Mouse (Mus musculus) telencephalon, adult 2 months (tissue): ENCODE results near the gene Rsu1.

Source experiments
- DNase-seq: peaks from one replicate; pipeline ENCODE4 v3.0.0-alpha.2; 2011; ENCODE audit warnings: low read depth, low spot score

Rsu1 gene

GRCm38 (mm10) chr2:13271165-13271957, at the start of gene Rsu1:
Gene Rsu1 (minus strand): TSS chr2:13271415.
- peak; percentile 100 for DNase-seq

- DNase-seq: no peak
Observed at GRCm38 (mm10) chr2:13303376-13303775, 32.2 kb upstream of the Rsu1 start.

GRCm38 (mm10) chr2:13299031-13299430, 27.8 kb upstream of the Rsu1 start:
- no peak for DNase-seq

- peak; percentile 21 for DNase-seq
Observed at GRCm38 (mm10) chr2:13297733-13298132, 26.5 kb upstream of the Rsu1 start.

GRCm38 (mm10) chr2:13290661-13291060, 19.4 kb upstream of the Rsu1 start:
- DNase-seq: peak; percentile 26

- DNase-seq: no peak
Observed at GRCm38 (mm10) chr2:13290070-13290469, 18.9 kb upstream of the Rsu1 start.

- DNase-seq: no peak
Observed at GRCm38 (mm10) chr2:13278114-13278862, 7.1 kb upstream of the Rsu1 start.

GRCm38 (mm10) chr2:13275874-13276273, 4.7 kb upstream of the Rsu1 start:
- no peak for DNase-seq

- DNase-seq: peak; percentile 4
Observed at GRCm38 (mm10) chr2:13270736-13271135, 479 bp downstream of the Rsu1 start.

GRCm38 (mm10) chr2:13268681-13269293, 2.4 kb downstream of the Rsu1 start:
- DNase-seq: no peak

GRCm38 (mm10) chr2:13264875-13265274, 6.3 kb downstream of the Rsu1 start:
- peak; percentile 35 for DNase-seq

GRCm38 (mm10) chr2:13263150-13263549, 8.1 kb downstream of the Rsu1 start:
- DNase-seq: no peak

GRCm38 (mm10) chr2:13258606-13259005, 12.6 kb downstream of the Rsu1 start:
- DNase-seq: no peak

- no peak for DNase-seq
Observed at GRCm38 (mm10) chr2:13240711-13241110, 30.5 kb downstream of the Rsu1 start.

- DNase-seq: peak; percentile 34
Observed at GRCm38 (mm10) chr2:13237140-13237901, 33.9 kb downstream of the Rsu1 start.

GRCm38 (mm10) chr2:13235696-13236095, 35.5 kb downstream of the Rsu1 start:
- no peak for DNase-seq

GRCm38 (mm10) chr2:13234796-13235195, 36.4 kb downstream of the Rsu1 start:
- DNase-seq: no peak

GRCm38 (mm10) chr2:13233902-13234301, 37.3 kb downstream of the Rsu1 start:
- DNase-seq: no peak

GRCm38 (mm10) chr2:13233254-13233835, 37.9 kb downstream of the Rsu1 start:
- DNase-seq: no peak

GRCm38 (mm10) chr2:13232305-13232704, 38.9 kb downstream of the Rsu1 start:
- no peak for DNase-seq

GRCm38 (mm10) chr2:13229686-13230085, 41.5 kb downstream of the Rsu1 start:
- DNase-seq: no peak
